Mouse (Mus musculus) brain, embryonic 14.5 days (tissue): ENCODE data around the gene Gfap. TPM values are rescaled to one million over a fixed set of nuclear protein-coding genes. Genes with fewer than 3 reads are reported as not detected.

ENCODE experiments used
- DNase-seq: peaks from one replicate; pipeline ENCODE4 v3.0.0-alpha.2; 2011; ENCODE audit warnings: low read depth
- CTCF ChIP-seq: fragments of 200-500 bp; IDR thresholded peaks from 2 replicates; pipeline ENCODE4 v1.5.1; 2012; ENCODE audit warnings: inconsistent platforms, mild to moderate bottlenecking, moderate library complexity, borderline replicate concordance; ENCODE audit not compliant: insufficient read depth, insufficient read length; ENCODE audit errors: extremely low read depth
- POLR2A ChIP-seq: fragments of 200-500 bp; IDR thresholded peaks from 2 replicates; pipeline ENCODE4 v1.6.1; 2012; ENCODE audit warnings: mild to moderate bottlenecking, inconsistent platforms, borderline replicate concordance; ENCODE audit not compliant: poor library complexity, insufficient read depth, insufficient read length, severe bottlenecking; ENCODE audit errors: extremely low read depth
- polyA plus RNA-seq: library from polyadenylated mRNA; depleted of rRNA; stranded (reverse); fragments of >200 nt; gene quantifications from 2 replicates; pipeline ENCODE4 v1.2.3, GENCODE M21; 2012; rRNA removed

Gfap gene
- 0.26 and 0.29 TPM in 2 replicates for polyA plus RNA-seq

DNA sequence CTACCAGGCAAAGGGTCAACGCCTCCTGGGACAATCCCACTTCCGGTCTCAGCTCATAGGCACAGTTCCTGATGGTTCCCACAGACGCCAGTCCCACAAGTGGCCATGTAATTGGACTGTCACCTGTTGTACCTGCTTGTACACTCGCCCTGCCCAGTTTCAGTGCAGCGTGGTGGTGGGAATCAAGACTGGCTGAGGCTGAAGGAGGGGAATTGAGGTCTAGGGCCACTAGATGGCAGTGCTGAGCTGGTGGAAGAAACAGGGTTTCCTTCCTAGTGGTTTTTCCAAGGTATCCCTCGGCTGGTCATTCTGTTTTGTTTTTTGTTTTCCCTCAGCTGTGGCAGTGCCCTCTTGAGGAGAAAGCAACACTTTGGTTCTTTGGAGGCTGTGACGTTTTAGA lies at the start of gene Gfap:
Gfap (minus strand) TSS at position 150 of the 400 bp plus-strand sequence.
- peak; percentile 96 for TF ChIP-seq CTCF
- TF ChIP-seq POLR2A: no peak
- peak; percentile 90 for DNase-seq

DNA sequence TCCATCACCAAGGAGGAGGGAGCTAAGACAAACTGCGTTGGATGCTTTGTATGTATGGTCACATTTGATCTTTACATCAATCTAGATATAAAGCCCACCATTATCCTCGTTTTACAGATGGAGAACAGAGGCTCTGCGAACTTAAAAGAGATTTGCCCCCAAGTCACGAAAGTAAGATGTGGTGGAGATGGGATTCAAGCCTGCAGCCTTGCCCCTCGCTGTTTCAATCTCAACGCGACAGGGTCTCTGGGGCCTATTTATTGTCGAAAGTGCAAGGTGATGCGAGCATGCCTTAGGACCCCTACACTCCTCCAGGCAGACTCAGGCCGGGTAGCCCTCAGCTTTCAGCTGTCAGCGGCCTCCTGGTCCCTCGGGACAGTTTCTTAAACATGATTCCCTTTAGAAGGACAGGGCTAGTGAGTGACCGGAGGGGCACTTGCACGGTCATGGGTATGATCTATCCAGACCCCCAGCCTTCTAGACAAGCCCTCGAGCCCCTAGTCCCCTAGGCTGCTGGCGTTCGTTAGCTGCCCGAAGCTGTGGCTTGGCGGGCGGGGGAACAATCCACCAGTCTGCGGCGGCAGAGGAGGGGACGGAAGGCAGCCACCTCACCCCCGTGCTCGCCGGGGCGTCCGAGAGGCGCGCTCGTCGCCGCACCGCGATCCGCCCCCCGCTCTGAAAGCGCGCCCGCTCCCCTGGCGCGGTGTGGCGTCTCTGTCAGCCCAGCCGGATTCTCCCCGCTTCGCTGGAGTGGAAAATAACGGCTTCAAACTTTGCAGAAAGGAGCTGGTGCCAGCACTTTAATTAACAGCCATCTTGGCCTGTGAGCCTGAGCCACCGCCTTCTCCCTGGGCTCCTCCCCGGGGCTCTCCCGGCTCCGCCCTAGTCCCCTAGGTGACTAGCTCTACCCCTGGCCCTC lies 47.6 kb upstream of the Gfap start:
- no peak for TF ChIP-seq POLR2A
- no peak for TF ChIP-seq CTCF
- peak; percentile 79 for DNase-seq

DNA sequence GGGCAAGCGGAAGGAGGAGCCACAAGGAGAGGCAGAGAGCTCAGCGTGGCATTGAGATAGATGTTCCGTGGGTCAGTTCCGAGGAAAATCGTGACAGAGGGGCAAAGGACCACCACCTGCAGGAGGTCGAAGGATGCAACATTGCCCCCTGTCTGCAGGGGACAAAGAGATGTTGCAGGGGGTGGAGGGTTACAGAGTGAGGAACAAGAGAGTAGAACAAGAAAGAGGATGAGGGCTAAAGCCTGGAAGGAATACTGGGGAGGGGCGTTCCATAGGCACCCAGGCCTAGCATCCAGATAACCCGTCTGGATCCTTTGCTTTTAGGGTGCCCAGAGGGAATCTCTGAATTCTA lies 46.3 kb upstream of the Gfap start:
- TF ChIP-seq POLR2A (no peak), CTCF (peak; percentile 13; the same call in 1 of the 2 replicates)
- no peak for DNase-seq

DNA sequence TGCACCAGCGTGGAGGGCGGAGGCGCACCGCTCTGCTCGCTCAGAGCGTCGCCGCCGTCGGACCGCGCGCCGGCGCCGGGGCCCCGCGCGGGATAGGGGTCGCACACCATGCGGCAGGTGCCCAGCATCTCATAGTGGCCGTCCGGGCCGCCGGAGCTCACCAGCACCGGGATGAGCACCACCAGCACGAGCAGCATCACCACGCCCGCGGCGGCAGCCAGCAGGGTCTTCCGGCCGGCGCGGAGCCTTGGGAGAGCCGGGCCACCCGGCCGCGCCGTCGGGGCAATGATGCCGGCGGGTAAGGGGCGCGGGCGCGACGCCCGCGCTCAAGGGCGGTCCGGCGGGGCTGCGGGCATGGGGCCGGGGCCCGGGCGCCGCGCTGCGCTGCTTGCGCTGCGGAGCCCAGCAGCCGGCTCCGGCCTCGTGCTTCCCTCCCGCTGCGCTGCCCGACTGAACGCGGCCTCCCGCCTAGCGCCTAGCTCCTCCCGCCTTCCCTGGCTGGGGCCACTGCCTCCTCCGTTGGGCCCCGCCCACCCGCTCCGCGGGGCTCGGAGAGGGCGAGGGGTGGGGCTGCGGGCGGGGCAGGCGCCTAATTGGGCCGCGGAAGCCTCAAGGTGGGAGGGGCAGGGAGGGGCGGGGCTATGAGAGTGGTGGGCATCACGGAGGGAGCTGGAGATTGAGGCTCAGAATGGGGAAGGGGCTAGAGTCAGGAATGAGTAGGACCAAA lies 45.7 kb upstream of the Gfap start, which contains the start of gene C1ql1:
C1ql1 (minus strand) TSS at position 424 of the 727 bp plus-strand sequence.
- DNase-seq: peak; percentile 93
- TF ChIP-seq CTCF (no peak), POLR2A (0 out of 2 replicates have a peak, but pooled peaks have one; percentile 42)

DNA sequence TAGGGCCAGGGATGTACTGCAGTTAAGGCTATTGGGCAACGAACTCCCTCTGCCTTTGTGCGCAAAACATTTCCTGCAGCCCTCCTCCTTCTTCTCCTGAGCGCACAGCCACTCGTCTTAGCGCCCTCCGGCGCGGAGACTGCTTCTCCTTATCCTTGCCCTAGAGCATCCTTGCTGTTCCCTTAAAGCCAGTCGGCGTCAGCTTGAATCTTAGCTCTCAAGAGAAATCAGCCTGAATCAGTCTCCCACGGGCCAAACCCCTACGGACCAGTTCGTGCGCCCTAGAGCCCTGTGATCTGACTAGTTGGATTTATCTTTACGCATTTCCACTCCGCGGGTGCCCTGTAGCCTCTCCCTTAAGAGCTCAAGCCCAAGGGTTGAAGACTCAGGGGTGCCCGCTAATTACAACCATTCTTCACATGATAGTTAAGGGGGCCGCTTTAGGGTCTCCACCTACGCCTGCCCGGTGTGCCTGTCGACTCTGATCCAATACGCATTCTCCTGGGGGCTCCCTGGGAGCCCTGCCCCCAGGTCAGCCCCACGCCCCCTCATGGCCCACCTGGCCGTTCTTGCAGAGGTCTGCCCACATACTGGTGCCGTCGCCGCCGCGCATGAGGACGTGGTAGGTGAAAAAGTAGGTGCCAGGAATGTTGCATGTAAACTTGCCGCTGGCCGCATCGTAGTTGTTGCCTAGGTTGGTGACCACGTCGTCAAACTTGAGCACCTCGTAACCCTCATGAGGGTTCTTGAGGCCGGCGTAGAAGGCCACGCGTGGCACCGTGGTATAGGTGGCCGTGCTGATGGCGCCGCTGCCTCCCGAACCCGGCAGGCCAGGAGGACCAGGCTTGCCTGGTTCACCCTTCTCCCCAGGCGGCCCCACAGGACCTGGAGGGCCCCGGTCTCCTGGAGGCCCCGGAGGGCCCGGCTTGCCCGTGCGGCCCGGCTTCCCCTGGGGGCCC lies 44.9 kb upstream of the Gfap start:
- TF ChIP-seq CTCF (no peak), POLR2A (no peak)
- DNase-seq: no peak

DNA sequence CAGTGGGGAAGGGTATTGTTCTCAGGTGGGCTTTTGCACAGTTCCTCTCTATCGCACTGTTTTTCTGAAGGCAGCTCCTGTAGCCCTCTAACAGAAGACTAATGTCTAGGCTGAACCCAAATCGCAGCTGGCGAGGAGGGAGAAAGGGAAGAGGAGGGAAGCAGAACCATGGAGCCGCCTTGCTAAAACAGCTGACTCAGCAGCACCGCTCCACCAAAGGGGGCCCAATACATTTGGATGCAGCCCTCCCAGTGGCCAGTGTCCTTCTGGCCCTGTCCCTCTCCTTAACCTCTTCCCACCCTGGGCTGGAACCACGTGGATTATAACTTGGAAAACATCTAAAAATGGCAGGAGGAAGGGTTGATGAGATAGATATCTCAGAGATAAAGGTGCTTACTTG lies 40.5 kb upstream of the Gfap start:
- no peak for TF ChIP-seq CTCF
- TF ChIP-seq POLR2A: no peak
- no peak for DNase-seq

DNA sequence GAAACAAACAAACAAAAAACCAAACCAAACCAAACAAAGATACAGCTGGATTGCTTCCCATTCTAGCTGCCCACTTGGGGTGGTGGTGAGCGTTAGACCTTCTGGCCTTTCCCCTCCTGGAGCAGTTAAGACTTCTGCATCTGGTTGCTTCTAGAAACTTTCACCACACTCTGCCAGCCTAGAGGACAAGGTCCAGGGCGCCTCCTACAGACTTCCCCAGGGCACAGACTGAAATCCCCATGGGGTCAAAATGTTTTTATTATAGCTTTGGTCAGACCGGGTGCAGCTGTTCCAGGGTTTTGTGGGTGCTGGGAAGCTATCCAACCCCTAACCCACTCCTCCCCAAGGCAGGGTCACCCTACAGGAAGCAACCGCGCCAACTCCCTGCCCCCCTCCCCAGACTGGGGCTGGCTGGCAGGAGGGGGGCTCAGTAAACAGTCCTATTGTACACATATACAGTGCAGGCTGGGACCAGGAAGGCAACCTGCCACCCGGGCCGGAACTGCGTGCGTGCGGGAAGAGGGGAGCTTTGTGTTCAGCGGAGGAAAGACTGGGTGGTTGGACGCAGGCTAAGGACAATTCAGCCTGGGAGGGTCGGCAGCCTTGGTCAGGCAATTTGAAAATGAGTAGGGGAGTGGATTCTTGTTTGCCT lies 38.4 kb upstream of the Gfap start:
- TF ChIP-seq CTCF (no peak), POLR2A (no peak)
- DNase-seq: no peak

DNA sequence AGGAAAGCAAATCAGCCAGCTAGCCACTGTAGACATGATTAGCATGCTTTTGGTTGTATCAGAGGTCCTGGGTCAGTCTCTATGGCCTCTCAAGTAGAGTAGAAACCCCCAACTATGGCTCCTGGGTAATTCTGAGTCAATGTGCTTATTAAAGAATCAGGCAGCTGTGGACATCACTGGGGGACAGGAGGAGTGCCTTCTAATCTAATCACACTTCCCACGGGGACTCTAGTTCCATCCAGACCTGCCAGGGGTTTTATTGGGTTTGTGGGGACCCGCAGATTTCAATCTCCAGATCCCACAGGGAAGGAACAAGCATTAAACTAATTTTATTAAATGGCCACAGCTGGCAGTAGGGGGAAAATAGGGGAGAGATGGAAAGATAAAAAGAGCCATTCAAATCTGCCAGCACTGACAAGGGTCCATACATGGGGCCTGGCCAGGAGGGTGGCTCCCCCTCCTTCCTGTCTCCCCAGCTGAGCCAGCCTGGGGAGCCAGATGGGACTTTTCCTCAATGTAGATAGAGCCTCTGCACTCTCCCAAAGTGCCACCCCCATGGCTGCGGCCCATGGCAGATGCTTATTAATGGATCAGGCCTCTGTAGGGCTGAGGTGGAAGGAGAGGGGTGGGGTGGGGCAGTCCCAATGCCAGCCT lies 36.9 kb upstream of the Gfap start:
- TF ChIP-seq POLR2A (no peak), CTCF (no peak)
- DNase-seq: peak; percentile 54

DNA sequence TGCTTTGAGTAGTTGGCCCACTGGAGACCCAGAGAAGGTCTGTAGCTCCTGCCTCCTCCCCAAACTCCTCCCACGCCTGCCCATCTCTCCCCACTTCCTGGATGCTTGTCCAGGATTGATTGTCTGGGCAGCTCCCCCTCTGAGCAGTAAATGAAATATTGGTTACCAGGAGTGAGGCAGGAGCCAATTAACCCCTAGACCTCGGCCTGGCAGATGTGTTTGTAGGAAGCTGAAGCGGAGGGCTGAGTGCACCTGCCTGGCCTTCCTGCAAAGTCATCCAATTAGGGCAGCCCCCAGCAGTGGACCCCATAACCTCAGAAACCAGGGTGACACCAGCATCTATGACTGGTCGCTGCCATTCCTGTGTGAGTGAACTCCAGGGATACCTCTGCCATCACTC lies 35.6 kb upstream of the Gfap start:
- no peak for DNase-seq
- TF ChIP-seq POLR2A: no peak
- TF ChIP-seq CTCF: no peak

DNA sequence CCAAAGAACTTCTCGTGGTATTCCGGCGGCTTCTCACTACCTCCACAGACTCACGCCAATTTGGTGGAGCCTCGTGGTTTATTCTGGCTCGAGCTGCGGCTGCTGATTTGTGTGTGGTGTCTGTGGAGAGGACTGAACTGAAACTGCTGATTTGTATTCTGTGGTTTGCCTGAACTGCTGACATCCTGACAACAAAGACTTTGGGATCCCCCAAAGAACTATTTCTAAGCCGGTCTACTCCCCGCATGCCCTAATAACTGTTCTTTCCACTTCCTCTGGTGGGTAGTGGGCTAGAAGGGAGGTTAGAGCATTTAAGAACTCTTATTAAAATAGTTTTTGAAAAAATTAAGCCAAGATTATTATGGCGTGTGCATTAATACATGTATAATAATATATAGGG lies 30.0 kb upstream of the Gfap start:
- TF ChIP-seq CTCF (no peak), POLR2A (no peak)
- DNase-seq: no peak
